Mouse (Mus musculus): ENCODE data around the gene Slc22a12.

Slc22a12 gene

GRCm38 (mm10) chr19:6541521-6541920, 1.3 kb downstream of the Slc22a12 start:
- DNase-seq (ENCODE audit: low read depth, low spot score): no peak

- no peak for DNase-seq (ENCODE audit: low read depth, low spot score)
These were observed 2.6 kb downstream of the Slc22a12 start for GRCm38 (mm10) chr19:6540191-6540590.

GRCm38 (mm10) chr19:6539592-6539991, 3.2 kb downstream of the Slc22a12 start:
- DNase-seq (ENCODE audit: low read depth, low spot score): no peak

GRCm38 (mm10) chr19:6538546-6538945, 4.3 kb downstream of the Slc22a12 start:
- no peak for DNase-seq (ENCODE audit: low read depth, low spot score)

- no peak for DNase-seq (ENCODE audit: low read depth, low spot score)
These were observed 5.3 kb downstream of the Slc22a12 start for GRCm38 (mm10) chr19:6537526-6537925.

- DNase-seq (ENCODE audit: low read depth, low spot score): no peak
These were observed 6.1 kb downstream of the Slc22a12 start for GRCm38 (mm10) chr19:6536696-6537095.

GRCm38 (mm10) chr19:6536201-6536600, 6.6 kb downstream of the Slc22a12 start:
- DNase-seq (ENCODE audit: low read depth, low spot score): no peak

GRCm38 (mm10) chr19:6534118-6534415, 8.8 kb downstream of the Slc22a12 start:
- DNase-seq (ENCODE audit: low read depth, low spot score): no peak

- no peak for DNase-seq (ENCODE audit: low read depth, low spot score)
These were observed 9.3 kb downstream of the Slc22a12 start for GRCm38 (mm10) chr19:6533290-6534117.

GRCm38 (mm10) chr19:6532656-6533055, 10.2 kb downstream of the Slc22a12 start:
- no peak for DNase-seq (ENCODE audit: low read depth, low spot score)

- DNase-seq (ENCODE audit: low read depth, low spot score): no peak
These were observed 10.9 kb downstream of the Slc22a12 start for GRCm38 (mm10) chr19:6531832-6532471.

GRCm38 (mm10) chr19:6531011-6531631, 11.7 kb downstream of the Slc22a12 start:
- DNase-seq (ENCODE audit: low read depth, low spot score): no peak

- DNase-seq (ENCODE audit: low read depth, low spot score): no peak
These were observed 12.5 kb downstream of the Slc22a12 start for GRCm38 (mm10) chr19:6530359-6530758.

- DNase-seq (ENCODE audit: low read depth, low spot score): no peak
These were observed 13.4 kb downstream of the Slc22a12 start for GRCm38 (mm10) chr19:6529265-6529985.

- no peak for DNase-seq (ENCODE audit: low read depth, low spot score)
These were observed 14.8 kb downstream of the Slc22a12 start for GRCm38 (mm10) chr19:6527839-6528531.

- no peak for DNase-seq (ENCODE audit: low read depth, low spot score)
These were observed 15.4 kb downstream of the Slc22a12 start for GRCm38 (mm10) chr19:6527439-6527838.

GRCm38 (mm10) chr19:6526010-6526409, 16.8 kb downstream of the Slc22a12 start:
- DNase-seq (ENCODE audit: low read depth, low spot score): no peak

- DNase-seq (ENCODE audit: low read depth, low spot score): no peak
These were observed 17.8 kb downstream of the Slc22a12 start for GRCm38 (mm10) chr19:6525023-6525422.

- no peak for DNase-seq (ENCODE audit: low read depth, low spot score)
These were observed 20.5 kb downstream of the Slc22a12 start for GRCm38 (mm10) chr19:6522289-6522688.

GRCm38 (mm10) chr19:6521630-6522029, 21.2 kb downstream of the Slc22a12 start:
- no peak for DNase-seq (ENCODE audit: low read depth, low spot score)

GRCm38 (mm10) chr19:6519483-6519882, 23.3 kb downstream of the Slc22a12 start:
- no peak for DNase-seq (ENCODE audit: low read depth, low spot score)

- no peak for DNase-seq (ENCODE audit: low read depth, low spot score)
These were observed 24.2 kb downstream of the Slc22a12 start for GRCm38 (mm10) chr19:6518601-6519000.
